30 mouse cellular contexts compared by ENCODE assay signal in genomic region chr4:111838882-111839281, GRCm38 (mm10).
"Had no signal": no experiment of that assay in that cellular context is flagged by ENCODE, and none has a peak within 500 bp of the region (broad histone marks: within the 10 kb centered on the region; RNA-seq: fewer than 3 reads in every experiment).

No protein-coding gene starts in this region.

- H3K4me3 ChIP-seq: left cerebral cortex, adult 2 months; limb, embryonic 10.5 days; limb, embryonic 12.5 days; limb, embryonic 13.5 days; limb, embryonic 15.5 days; liver, embryonic 12.5 days; liver, embryonic 13.5 days; liver, embryonic 15.5 days; lung, embryonic 15.5 days; megakaryocyte, embryonic 14.5 days; midbrain, embryonic 10.5 days; midbrain, embryonic 12.5 days; midbrain, embryonic 13.5 days; midbrain, embryonic 15.5 days had no signal

- DNase-seq: left cerebral cortex, postnatal 4 days; liver; liver, embryonic 13.5 days; liver, postnatal 0 days; lung, adult 18-20 months; lung, adult 2 months; lung, embryonic 14.5 days; lung, postnatal 10 days; lung, postnatal 14 days; lung, postnatal 36 days; lung, postnatal 4 days had no signal

- ATAC-seq: liver, embryonic 12.5 days; liver, postnatal 0 days; lung, postnatal 0 days; midbrain, embryonic 13.5 days; midbrain, embryonic 15.5 days; midbrain, embryonic 16.5 days had no signal

- H3K36me3 ChIP-seq: limb, embryonic 10.5 days; limb, embryonic 12.5 days; limb, embryonic 13.5 days; limb, embryonic 15.5 days; liver, embryonic 12.5 days; liver, embryonic 13.5 days; liver, embryonic 15.5 days; lung, embryonic 15.5 days; midbrain, embryonic 10.5 days; midbrain, embryonic 12.5 days; midbrain, embryonic 13.5 days; midbrain, embryonic 15.5 days had no signal

- H3K4me1 ChIP-seq: limb, embryonic 10.5 days; limb, embryonic 12.5 days; limb, embryonic 13.5 days; limb, embryonic 15.5 days; liver, embryonic 12.5 days; liver, embryonic 13.5 days; liver, embryonic 15.5 days; lung, embryonic 15.5 days; megakaryocyte, embryonic 14.5 days; midbrain, embryonic 10.5 days; midbrain, embryonic 12.5 days; midbrain, embryonic 13.5 days; midbrain, embryonic 15.5 days had no signal

- H3K27ac ChIP-seq: left cerebral cortex, adult 2 months; limb, embryonic 10.5 days; limb, embryonic 12.5 days; limb, embryonic 13.5 days; limb, embryonic 15.5 days; liver, embryonic 12.5 days; liver, embryonic 13.5 days; liver, embryonic 14.5 days; liver, embryonic 15.5 days; lung, embryonic 15.5 days; macrophage; midbrain, embryonic 10.5 days; midbrain, embryonic 12.5 days; midbrain, embryonic 13.5 days; midbrain, embryonic 15.5 days had no signal

- H3K4me2 ChIP-seq: limb, embryonic 12.5 days; limb, embryonic 13.5 days; limb, embryonic 15.5 days; liver, embryonic 11.5 days; liver, embryonic 12.5 days; liver, embryonic 13.5 days; liver, embryonic 15.5 days; lung, embryonic 14.5 days; lung, embryonic 15.5 days; midbrain, embryonic 11.5 days; midbrain, embryonic 12.5 days; midbrain, embryonic 13.5 days; midbrain, embryonic 15.5 days had no signal

- H3K9me3 ChIP-seq: limb, embryonic 10.5 days; limb, embryonic 12.5 days; limb, embryonic 13.5 days; limb, embryonic 15.5 days; liver, embryonic 12.5 days; liver, embryonic 13.5 days; liver, embryonic 15.5 days; lung, embryonic 15.5 days; megakaryocyte, embryonic 14.5 days; midbrain, embryonic 10.5 days; midbrain, embryonic 12.5 days; midbrain, embryonic 13.5 days; midbrain, embryonic 15.5 days had no signal

- H3K27me3 ChIP-seq: limb, embryonic 12.5 days; limb, embryonic 13.5 days; limb, embryonic 15.5 days; liver, embryonic 12.5 days; liver, embryonic 13.5 days; liver, embryonic 15.5 days; lung, embryonic 15.5 days; megakaryocyte, embryonic 14.5 days; midbrain, embryonic 12.5 days; midbrain, embryonic 13.5 days; midbrain, embryonic 15.5 days had no signal

- H3K9ac ChIP-seq: limb, embryonic 12.5 days; limb, embryonic 13.5 days; limb, embryonic 15.5 days; liver, embryonic 12.5 days; liver, embryonic 13.5 days; liver, embryonic 14.5 days; liver, embryonic 15.5 days; liver, postnatal 0 days; lung, embryonic 14.5 days; lung, embryonic 15.5 days; midbrain, embryonic 12.5 days; midbrain, embryonic 13.5 days; midbrain, embryonic 15.5 days had no signal
